Mouse (Mus musculus) hindbrain, embryonic 14.5 days (tissue): ENCODE results near the gene Stk33. TPM values are rescaled to one million over a fixed set of nuclear protein-coding genes. Genes with fewer than 3 reads are reported as not detected.

Source experiments
- ATAC-seq: fragments of 200-750 bp; cut with Nextera tagmentation; 2 replicates; pipeline ENCODE4 v1.8.0; 2017; ENCODE audit warnings: moderate number of reproducible peaks, mild to moderate bottlenecking, moderate TSS enrichment, moderate library complexity; ENCODE audit not compliant: low FRiP score
- DNase-seq: peaks from one replicate; pipeline ENCODE4 v3.0.0-alpha.2; 2015; ENCODE audit warnings: low spot score
- H3K27ac ChIP-seq: fragments of 300-500 bp; sonication (generic); 2 replicates; pipeline ENCODE4 v1.5.1; 2014; ENCODE audit warnings: mild to moderate bottlenecking, moderate library complexity
- H3K27me3 ChIP-seq: fragments of 300-500 bp; sonication (generic); 2 replicates; pipeline ENCODE4 v1.6.1; 2014; ENCODE audit warnings: mild to moderate bottlenecking, low read length, mixed read lengths; ENCODE audit not compliant: control insufficient read depth, insufficient read depth
- H3K36me3 ChIP-seq: fragments of 300-500 bp; sonication (generic); replicated peaks from 2 replicates; pipeline ENCODE4 v1.6.1; 2014; ENCODE audit not compliant: control insufficient read depth, insufficient read depth
- H3K4me1 ChIP-seq: fragments of 300-500 bp; sonication (generic); replicated peaks from 2 replicates; pipeline ENCODE4 v1.6.1; 2014; ENCODE audit warnings: antibody characterized with exemption, low read length, mixed read lengths; ENCODE audit not compliant: control insufficient read depth, insufficient read depth
- H3K4me2 ChIP-seq: fragments of 300-500 bp; sonication (generic); replicated peaks from 2 replicates; pipeline ENCODE4 v1.6.1; 2014; ENCODE audit warnings: mild to moderate bottlenecking, moderate library complexity
- H3K4me3 ChIP-seq: fragments of 300-500 bp; sonication (generic); replicated peaks from 2 replicates; pipeline ENCODE4 v1.5.1; 2014; ENCODE audit warnings: mild to moderate bottlenecking, low read length
- H3K9ac ChIP-seq: fragments of 300-500 bp; sonication (generic); 2 replicates; pipeline ENCODE4 v1.6.1; 2014
- H3K9me3 ChIP-seq: fragments of 300-500 bp; sonication (generic); 2 replicates; pipeline ENCODE4 v1.6.1; 2016; ENCODE audit warnings: low read length; ENCODE audit not compliant: control insufficient read depth
- WGBS: fragments of 180-500 bp; shearing (Covaris S2); extraction: QIAGEN DNeasy Blood & Tissue Kit; methylation state at CpG from one replicate; pipeline ENCODE4 v1.1.7; 2014; 5-methylcytosine and 5-hydroxymethylcytosine counted together
- polyA plus RNA-seq: library from polyadenylated mRNA; unstranded; fragments of >200 nt; fragmentation: Nextera tagmentation; extraction: Ambion mirVana; gene quantifications from 2 replicates; pipeline ENCODE4 v1.2.1, GENCODE M21; 2014

The Stk33 gene
- polyA plus RNA-seq, 1 experiment from 2014 or later: 7.8 TPM

GRCm38 (mm10) chr7:109274289-109274688, 164.6 kb downstream of the Stk33 start:
- no peaks in the 10 kb centered on the region for H3K27me3 ChIP-seq
- H3K4me1 ChIP-seq: peaks cover 4% of the 10 kb centered on the region; the same call in 1 of the 2 replicates
- H3K9ac ChIP-seq: no peak overlapping the region
- no peak overlapping the region for H3K4me2 ChIP-seq
- no peaks in the 10 kb centered on the region for H3K36me3 ChIP-seq
- H3K4me3 ChIP-seq: no peak overlapping the region
- ATAC-seq: no peak
- no peak for DNase-seq
- no peak overlapping the region for H3K27ac ChIP-seq
- WGBS: 73% methylated on average over 3 of the region's 3 CpGs
- no peaks in the 10 kb centered on the region for H3K9me3 ChIP-seq

- Histone ChIP-seq H3K27ac (no peak overlapping the region), H3K4me2 (no peak overlapping the region), H3K27me3 (no peaks in the 10 kb centered on the region), H3K9ac (no peak overlapping the region), H3K9me3 (no peaks in the 10 kb centered on the region), H3K36me3 (no peaks in the 10 kb centered on the region), H3K4me3 (no peak overlapping the region), H3K4me1 (peaks cover 8% of the 10 kb centered on the region; the same call in 1 of the 2 replicates)
- no peak; the same call in 1 of the 2 replicates for ATAC-seq
- DNase-seq: no peak
- 28% methylated on average over 4 of the region's 4 CpGs for WGBS
Observed at GRCm38 (mm10) chr7:109269046-109269445, 169.8 kb downstream of the Stk33 start.

GRCm38 (mm10) chr7:109267370-109267769, 171.5 kb downstream of the Stk33 start:
- H3K27ac ChIP-seq: no peak overlapping the region
- H3K4me1 ChIP-seq: peaks cover 8% of the 10 kb centered on the region; the same call in 1 of the 2 replicates
- H3K9ac ChIP-seq: no peak overlapping the region
- no peak overlapping the region for H3K4me2 ChIP-seq
- no peaks in the 10 kb centered on the region for H3K9me3 ChIP-seq
- H3K27me3 ChIP-seq: no peaks in the 10 kb centered on the region
- WGBS: 47% methylated on average over 4 of the region's 4 CpGs
- H3K4me3 ChIP-seq: no peak overlapping the region
- ATAC-seq (no peak), DNase-seq (no peak)
- H3K36me3 ChIP-seq: no peaks in the 10 kb centered on the region

- WGBS: 29% methylated on average over 1 of the region's 1 CpGs
- Histone ChIP-seq H3K9me3 (no peaks in the 10 kb centered on the region), H3K27me3 (no peaks in the 10 kb centered on the region), H3K27ac (no peak overlapping the region), H3K36me3 (no peaks in the 10 kb centered on the region), H3K4me3 (no peak overlapping the region), H3K4me1 (peaks cover 8% of the 10 kb centered on the region; the same call in 1 of the 2 replicates), H3K4me2 (no peak overlapping the region), H3K9ac (no peak overlapping the region)
- DNase-seq: no peak
- no peak for ATAC-seq
Observed at GRCm38 (mm10) chr7:109266181-109266580, 172.7 kb downstream of the Stk33 start.

GRCm38 (mm10) chr7:109265606-109266005, 173.3 kb downstream of the Stk33 start:
- no peak for DNase-seq
- H3K4me3 ChIP-seq: no peak overlapping the region
- no peak overlapping the region for H3K4me2 ChIP-seq
- 94% methylated on average over 5 of the region's 5 CpGs for WGBS
- H3K4me1 ChIP-seq: peaks cover 8% of the 10 kb centered on the region; the same call in 1 of the 2 replicates
- no peak overlapping the region for H3K27ac ChIP-seq
- H3K36me3 ChIP-seq: no peaks in the 10 kb centered on the region
- H3K27me3 ChIP-seq: no peaks in the 10 kb centered on the region
- no peak for ATAC-seq
- no peaks in the 10 kb centered on the region for H3K9me3 ChIP-seq
- H3K9ac ChIP-seq: no peak overlapping the region

- no peak overlapping the region for H3K27ac ChIP-seq
- WGBS: 13% methylated on average over 28 of the region's 28 CpGs
- 0 out of 2 replicates have a peak, but pooled peaks cover 5% of the 10 kb centered on the region for H3K4me1 ChIP-seq
- DNase-seq: no peak
- H3K4me2 ChIP-seq: peak overlapping the region; percentile 36
- H3K9ac ChIP-seq: no peak overlapping the region
- no peaks in the 10 kb centered on the region for H3K27me3 ChIP-seq
- no peaks in the 10 kb centered on the region for H3K9me3 ChIP-seq
- peak; percentile 67; the same call in 1 of the 2 replicates for ATAC-seq
- H3K36me3 ChIP-seq: no peaks in the 10 kb centered on the region
- no peak overlapping the region for H3K4me3 ChIP-seq
Observed at GRCm38 (mm10) chr7:109255506-109256352, 183.2 kb downstream of the Stk33 start.

GRCm38 (mm10) chr7:109251418-109251817, 187.5 kb downstream of the Stk33 start:
- DNase-seq (no peak), ATAC-seq (no peak)
- no peak overlapping the region for H3K4me2 ChIP-seq
- no peak overlapping the region for H3K4me3 ChIP-seq
- H3K36me3 ChIP-seq: no peaks in the 10 kb centered on the region
- no peak overlapping the region for H3K9ac ChIP-seq
- H3K27me3 ChIP-seq: 0 out of 2 replicates have a peak, but pooled peaks cover 3% of the 10 kb centered on the region
- 49% methylated on average over 3 of the region's 3 CpGs for WGBS
- 0 out of 2 replicates have a peak, but pooled peaks cover 12% of the 10 kb centered on the region for H3K4me1 ChIP-seq
- no peaks in the 10 kb centered on the region for H3K9me3 ChIP-seq
- H3K27ac ChIP-seq: no peak overlapping the region

GRCm38 (mm10) chr7:109244776-109245175, 194.1 kb downstream of the Stk33 start:
- WGBS: 96% methylated on average over 10 of the region's 10 CpGs
- Histone ChIP-seq H3K9ac (no peak overlapping the region), H3K4me3 (no peak overlapping the region), H3K27ac (no peak overlapping the region), H3K27me3 (0 out of 2 replicates have a peak, but pooled peaks cover 3% of the 10 kb centered on the region), H3K36me3 (no peaks in the 10 kb centered on the region), H3K4me2 (no peak overlapping the region), H3K4me1 (peaks cover 12% of the 10 kb centered on the region), H3K9me3 (no peaks in the 10 kb centered on the region)
- no peak for ATAC-seq
- DNase-seq: no peak

GRCm38 (mm10) chr7:109241313-109241712, 197.6 kb downstream of the Stk33 start:
- Histone ChIP-seq H3K9me3 (no peaks in the 10 kb centered on the region), H3K27me3 (no peaks in the 10 kb centered on the region), H3K4me1 (peaks cover 12% of the 10 kb centered on the region), H3K36me3 (no peaks in the 10 kb centered on the region), H3K9ac (no peak overlapping the region), H3K27ac (no peak overlapping the region), H3K4me2 (no peak overlapping the region), H3K4me3 (no peak overlapping the region)
- DNase-seq (no peak), ATAC-seq (no peak)
- WGBS: 8% methylated on average over 19 of the region's 19 CpGs
